Mouse (Mus musculus) olfactory bulb, adult 2 months (tissue): ENCODE data around the gene Nox1. TPM values are rescaled to one million over a fixed set of nuclear protein-coding genes. Genes with fewer than 3 reads are reported as not detected.
"Not testable (repeated sequence)": the region's sequence is repeated elsewhere in the genome, so short reads cannot be mapped to it uniquely, and the experiment has no call there.

Source experiments
- H3K27ac ChIP-seq: fragments of 200-500 bp; 2 replicates; pipeline ENCODE4 v1.5.1; 2012; ENCODE audit warnings: low read depth, low read length; ENCODE audit not compliant: insufficient read depth
- H3K4me1 ChIP-seq: fragments of 200-500 bp; 2 replicates; pipeline ENCODE4 v1.6.1; 2012; ENCODE audit warnings: low read length; ENCODE audit not compliant: control insufficient read depth, insufficient read depth
- H3K4me3 ChIP-seq: fragments of 200-500 bp; 2 replicates; pipeline ENCODE4 v1.5.1; 2012; ENCODE audit warnings: mild to moderate bottlenecking, low read depth, low read length, moderate library complexity; ENCODE audit not compliant: insufficient read depth
- CTCF ChIP-seq: fragments of 200-500 bp; IDR thresholded peaks from 2 replicates; pipeline ENCODE4 v1.5.1; 2012; ENCODE audit warnings: low read depth, mild to moderate bottlenecking, low read length, moderate library complexity; ENCODE audit not compliant: insufficient read depth
- POLR2A ChIP-seq: fragments of 200-500 bp; IDR thresholded peaks from 2 replicates; pipeline ENCODE4 v1.6.1; 2012; ENCODE audit warnings: mild to moderate bottlenecking, low read depth, low read length, moderate library complexity; ENCODE audit not compliant: insufficient read depth
- WGBS: fragments of 180-500 bp; shearing (Covaris S2); methylation state at CpG from one replicate; pipeline ENCODE4 v1.1.7; 2018; 5-methylcytosine and 5-hydroxymethylcytosine counted together
- polyA plus RNA-seq: library from polyadenylated mRNA; stranded (reverse); fragments of >200 nt; gene quantifications from 2 replicates; pipeline ENCODE4 v1.2.4, GENCODE M21; 2012; ENCODE audit warnings: low replicate concordance; ENCODE audit not compliant: missing spikeins, insufficient read depth, insufficient read length

The Nox1 gene
- polyA plus RNA-seq, 1 experiment: not detected

GRCm38 (mm10) chrX:134208491-134208890 lies 13.3 kb downstream of the Nox1 start:
- H3K4me1 ChIP-seq: no peaks in the 10 kb centered on the region
- no peak overlapping the region for H3K4me3 ChIP-seq
- 80% methylated on average over 2 of the region's 2 CpGs for WGBS
- TF ChIP-seq CTCF (no peak), POLR2A (no peak)
- H3K27ac ChIP-seq: no peak overlapping the region

- H3K27ac ChIP-seq, H3K4me3 ChIP-seq, H3K4me1 ChIP-seq: not testable (repeated sequence)
- WGBS: 89% methylated on average over 9 of the region's 9 CpGs
Observed at GRCm38 (mm10) chrX:134187201-134187600, 34.6 kb downstream of the Nox1 start, which contains the start of gene Arl13a. Gene Arl13a, plus strand, starts transcription at chrX:134187501.

GRCm38 (mm10) chrX:134174699-134175098 lies 47.1 kb downstream of the Nox1 start:
- Histone ChIP-seq H3K27ac (no peak overlapping the region), H3K4me1 (no peaks in the 10 kb centered on the region), H3K4me3 (no peak overlapping the region)
- no peak for TF ChIP-seq CTCF
- TF ChIP-seq POLR2A: no peak
- 100% methylated on average over 1 of the region's 1 CpGs for WGBS

- TF ChIP-seq CTCF: no peak
- no peak for TF ChIP-seq POLR2A
- no peak overlapping the region for H3K27ac ChIP-seq
- no peaks in the 10 kb centered on the region for H3K4me1 ChIP-seq
- WGBS: 97% methylated on average over 1 of the region's 1 CpGs
- no peak overlapping the region for H3K4me3 ChIP-seq
Observed at GRCm38 (mm10) chrX:134170584-134170983, 51.2 kb downstream of the Nox1 start.

GRCm38 (mm10) chrX:134163484-134163883 lies 58.3 kb downstream of the Nox1 start:
- no peak overlapping the region for H3K27ac ChIP-seq
- H3K4me1 ChIP-seq: 0 out of 2 replicates have a peak, but pooled peaks cover 7% of the 10 kb centered on the region
- no peak overlapping the region for H3K4me3 ChIP-seq
- TF ChIP-seq CTCF (no peak), POLR2A (no peak)
- 56% methylated on average over 4 of the region's 4 CpGs for WGBS

- WGBS: 20% methylated on average over 11 of the region's 11 CpGs
- no peak overlapping the region for H3K27ac ChIP-seq
- TF ChIP-seq CTCF (no peak), POLR2A (no peak)
- H3K4me1 ChIP-seq: 0 out of 2 replicates have a peak, but pooled peaks cover 7% of the 10 kb centered on the region
- peak overlapping the region; percentile 38 for H3K4me3 ChIP-seq
Observed at GRCm38 (mm10) chrX:134162826-134163225, 58.9 kb downstream of the Nox1 start.

- Histone ChIP-seq H3K4me3 (peak within 1 kb of the TSS; percentile 38), H3K27ac (no peak within 1 kb of the TSS), H3K4me1 (0 out of 2 replicates have a peak, but pooled peaks cover 7% of the 10 kb centered on the region)
- TF ChIP-seq POLR2A (no peak), CTCF (no peak)
- WGBS: 40% methylated on average over 16 of the region's 16 CpGs
Observed at GRCm38 (mm10) chrX:134162043-134162720, 59.6 kb downstream of the Nox1 start, which contains the start of gene Xkrx. Gene Xkrx, minus strand, starts transcription at chrX:134162076.

GRCm38 (mm10) chrX:134160442-134160841 lies 61.3 kb downstream of the Nox1 start:
- WGBS: 97% methylated on average over 2 of the region's 2 CpGs
- TF ChIP-seq CTCF: no peak
- TF ChIP-seq POLR2A: no peak
- Histone ChIP-seq H3K4me3 (no peak overlapping the region), H3K4me1 (0 out of 2 replicates have a peak, but pooled peaks cover 7% of the 10 kb centered on the region), H3K27ac (no peak overlapping the region)

- TF ChIP-seq POLR2A (no peak), CTCF (no peak)
- Histone ChIP-seq H3K27ac (no peak overlapping the region), H3K4me1 (0 out of 2 replicates have a peak, but pooled peaks cover 7% of the 10 kb centered on the region), H3K4me3 (no peak overlapping the region)
- 54% methylated on average over 7 of the region's 7 CpGs for WGBS
Observed at GRCm38 (mm10) chrX:134158151-134158550, 63.6 kb downstream of the Nox1 start.
